Mouse (Mus musculus) testis, adult 2 months (tissue): ENCODE results near the gene Dll4.

Experiments
- CTCF ChIP-seq: fragments of 200-500 bp; IDR thresholded peaks from 2 replicates; pipeline ENCODE4 v1.5.1; 2012; ENCODE audit warnings: low read depth, mild to moderate bottlenecking, inconsistent platforms, low read length, moderate library complexity; ENCODE audit not compliant: control insufficient read depth, insufficient read depth, insufficient replicate concordance
- POLR2A ChIP-seq: fragments of 200-500 bp; IDR thresholded peaks from 2 replicates; pipeline ENCODE4 v1.6.1; 2012; ENCODE audit warnings: low read depth, mild to moderate bottlenecking, inconsistent platforms, low read length, moderate library complexity; ENCODE audit not compliant: control insufficient read depth

DNA sequence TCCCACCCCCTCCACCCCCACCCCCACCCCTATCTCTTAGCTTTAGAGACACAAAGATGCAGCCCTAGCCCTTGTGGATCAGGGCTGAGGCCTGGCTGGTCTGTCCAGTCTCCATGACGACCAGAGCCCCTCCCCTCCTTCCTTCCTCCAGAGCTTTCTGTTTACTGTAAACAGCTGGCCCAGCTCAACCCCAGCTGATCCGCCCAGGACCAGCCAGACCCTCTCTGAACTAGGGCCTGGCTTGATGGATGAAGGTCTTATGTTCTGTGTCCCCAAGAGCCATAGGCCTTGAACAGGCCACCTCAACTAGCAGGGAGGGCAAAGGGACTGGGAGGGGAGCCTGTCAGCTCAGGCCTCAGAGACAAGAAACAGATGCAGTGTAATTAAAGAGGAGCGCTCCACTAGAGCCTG lies 20.8 kb upstream of the Dll4 start:
- TF ChIP-seq POLR2A (no peak), CTCF (no peak)
